Mouse (Mus musculus): Measurements from ENCODE around the gene Cttnbp2.

- no peak for TF ChIP-seq ZC3H11A (IDR thresholded peaks at IDR 0.05; ENCODE audit: borderline replicate concordance, low read depth, low read length)
- TF ChIP-seq HCFC1 (IDR thresholded peaks at IDR 0.05; ENCODE audit: borderline replicate concordance, insufficient read depth, low read length): no peak
Observed at GRCm38 (mm10) chr6:18482546-18482945, 32.1 kb downstream of the Cttnbp2 start.
